Mouse (Mus musculus): ENCODE data around the gene Ces2e. TPM values are rescaled to one million over a fixed set of nuclear protein-coding genes. Genes with fewer than 3 reads are reported as not detected.

The Ces2e gene
- polyA plus RNA-seq (2017; shearing (Covaris generic)): not detected

GRCm38 (mm10) chr8:104925972-104926596 lies at the start of gene Ces2e:
Ces2e (plus strand) TSS chr8:104926260.

DNA sequence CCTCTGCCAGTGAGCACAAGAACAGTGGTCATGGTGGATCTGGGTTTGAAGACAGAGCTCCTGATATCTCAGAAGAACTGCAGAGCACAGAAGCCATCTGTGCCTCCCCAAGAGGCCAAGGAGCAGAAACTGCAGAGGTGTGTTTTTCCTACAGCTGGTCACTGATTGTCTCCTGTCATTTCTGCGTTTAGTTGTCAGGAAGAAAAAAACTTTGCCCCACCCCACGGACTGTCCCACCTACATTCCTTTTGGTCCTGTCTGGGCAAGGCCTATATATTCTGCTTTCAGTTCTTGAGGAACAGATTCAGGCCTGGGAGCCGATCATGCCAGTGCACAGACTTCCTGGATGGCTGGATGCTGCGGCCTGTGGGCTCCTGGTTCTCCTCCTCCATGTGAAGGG lies 21.0 kb downstream of the Ces2e start, which contains the start of gene Ces2f:
Ces2f (plus strand) TSS at position 301 of the 400 bp plus-strand sequence.

GRCm38 (mm10) chr8:104961537-104961961 lies 35.5 kb downstream of the Ces2e start, which contains the start of gene Ces2g:
Ces2g (plus strand) TSS chr8:104961718.

Other genes with a start within 250 kb of the Ces2e start
- not detected for gene Ces2a, start 192.3 kb upstream of the Ces2e start, polyA plus RNA-seq (2017; shearing (Covaris generic))
- gene Ces2b, start 94.7 kb upstream of the Ces2e start, polyA plus RNA-seq (2017; shearing (Covaris generic)): not detected
- 22.6 TPM for gene Ces2c, start 79.2 kb upstream of the Ces2e start, polyA plus RNA-seq (2017; shearing (Covaris generic))
- gene Ces2f, start 21.1 kb downstream of the Ces2e start, polyA plus RNA-seq (2017; shearing (Covaris generic)): not detected
- gene Ces2g, start 35.5 kb downstream of the Ces2e start, polyA plus RNA-seq (2017; shearing (Covaris generic)): 0.29 TPM
- not detected for gene Ces2h, start 74.6 kb downstream of the Ces2e start, polyA plus RNA-seq (2017; shearing (Covaris generic))
- not detected for gene Ces3a, start 122.3 kb downstream of the Ces2e start, polyA plus RNA-seq (2017; shearing (Covaris generic))
- not detected for gene Ces3b, start 157.5 kb downstream of the Ces2e start, polyA plus RNA-seq (2017; shearing (Covaris generic))
- gene Ces4a, start 205.5 kb downstream of the Ces2e start, polyA plus RNA-seq (2017; shearing (Covaris generic)): not detected
- gene Cbfb, start 244.4 kb downstream of the Ces2e start, polyA plus RNA-seq (2017; shearing (Covaris generic)): 27.3 TPM

Measured in activated CD4-positive, CD25-positive, alpha-beta regulatory T cell, adult 9 weeks (primary cell).